Mouse (Mus musculus) lung, adult 2 months (tissue): ENCODE results near the gene Mrps14.

ENCODE experiments used
- CTCF ChIP-seq: fragments of 200-500 bp; IDR thresholded peaks from 2 replicates; pipeline ENCODE4 v1.5.1; 2011; ENCODE audit warnings: mild to moderate bottlenecking, low read length, control low read depth; ENCODE audit not compliant: insufficient read depth
- POLR2A ChIP-seq: fragments of 200-500 bp; IDR thresholded peaks from 2 replicates; pipeline ENCODE4 v1.6.1; 2011; ENCODE audit warnings: low read depth, mild to moderate bottlenecking, control low read depth, low read length, borderline replicate concordance; ENCODE audit errors: extremely low read depth

DNA sequence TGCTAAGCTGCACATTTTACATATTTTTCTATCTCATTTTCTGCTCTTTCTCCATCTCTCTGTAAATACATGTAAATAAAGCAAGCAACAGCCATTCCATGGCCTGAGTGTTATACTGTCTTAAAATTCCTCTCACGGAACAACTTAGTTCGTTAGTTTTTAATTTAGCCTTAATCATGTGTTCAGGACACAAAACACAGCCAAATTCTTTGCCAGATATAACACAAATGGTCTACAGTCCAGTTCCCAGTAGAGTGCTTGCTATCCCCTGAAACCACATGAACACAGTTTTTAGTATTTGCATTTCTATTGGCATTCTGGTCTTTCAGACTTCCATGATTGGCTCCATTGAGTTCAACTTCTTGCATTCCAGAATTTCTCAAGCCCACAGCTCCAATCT is 36.8 kb upstream of the Mrps14 start:
- TF ChIP-seq CTCF = no peak
- TF ChIP-seq POLR2A = no peak
